Mouse (Mus musculus): ENCODE results near the gene Col27a1.

Gene Col27a1

DNA sequence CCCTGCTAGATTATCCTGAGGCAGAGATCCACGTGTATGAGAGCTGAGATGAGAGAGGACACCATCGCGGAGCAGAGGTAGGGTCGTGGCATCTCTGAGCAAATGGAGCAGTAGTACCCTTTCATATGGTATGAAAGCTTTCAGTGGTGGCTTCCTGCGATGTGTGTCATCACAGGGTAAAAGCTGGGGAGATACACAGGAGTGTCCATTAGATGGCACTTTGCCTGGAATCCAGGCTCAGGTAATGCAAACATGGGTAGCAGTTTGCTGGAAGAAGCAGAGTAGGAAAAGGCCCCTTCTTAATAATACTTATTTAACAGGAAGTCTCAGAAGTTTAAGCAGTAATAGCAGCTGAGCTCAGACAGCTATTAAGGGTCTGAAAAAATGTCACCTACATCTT lies 100.3 kb downstream of the Col27a1 start:
- DNase-seq, result no peak

DNA sequence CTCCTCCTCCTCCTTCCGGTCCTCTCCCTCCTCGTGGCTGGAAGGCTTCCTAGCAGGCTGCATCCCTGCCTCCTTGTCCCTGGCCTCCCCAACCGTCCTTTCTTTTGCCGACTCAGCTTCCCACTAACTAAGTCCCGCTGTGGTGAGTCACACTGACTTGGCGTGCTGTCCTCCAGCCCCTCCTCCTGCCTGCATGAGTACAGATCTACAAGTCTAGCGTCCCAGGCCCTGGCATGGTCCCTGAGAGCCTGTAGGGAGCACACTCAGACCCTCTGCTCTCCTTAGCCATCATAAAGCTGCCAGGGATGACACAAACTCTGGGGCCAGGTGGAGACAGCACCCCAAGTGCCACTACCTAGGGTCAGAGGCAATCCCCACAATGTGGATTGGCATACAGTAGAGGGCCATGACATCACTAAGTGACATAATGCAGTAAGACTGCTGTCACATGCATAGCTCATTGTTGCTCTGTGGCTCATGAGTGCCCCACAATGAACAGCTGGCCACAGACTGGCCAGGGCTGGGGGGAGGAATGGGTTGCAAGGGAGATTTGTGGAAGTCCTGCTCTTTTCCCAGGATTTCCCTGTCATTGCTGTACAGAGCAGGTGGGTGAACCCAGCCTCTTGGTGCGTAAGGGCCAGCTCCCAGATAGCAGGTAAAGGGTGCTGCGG lies 102.4 kb downstream of the Col27a1 start:
- DNase-seq, result no peak

DNA sequence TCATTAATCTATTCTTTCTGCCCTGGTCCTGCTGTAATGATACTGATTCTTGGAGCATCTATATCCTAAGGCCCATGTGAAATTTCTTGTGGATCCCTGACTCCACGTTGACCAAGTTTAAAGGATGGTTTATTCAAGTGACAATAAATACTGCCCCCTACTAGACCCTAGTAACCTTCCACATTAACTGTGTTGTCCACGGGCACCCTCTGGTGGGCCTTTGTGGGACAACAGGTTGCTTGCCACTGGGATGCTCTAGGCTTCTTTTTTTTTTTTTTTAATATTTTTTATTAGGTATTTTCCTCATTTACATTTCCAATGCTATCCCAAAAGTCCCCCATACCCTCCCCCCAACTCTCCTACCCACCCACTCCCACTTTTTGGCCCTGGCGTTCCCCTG lies 105.8 kb downstream of the Col27a1 start:
- peak; percentile 70 to 74 for DNase-seq

DNA sequence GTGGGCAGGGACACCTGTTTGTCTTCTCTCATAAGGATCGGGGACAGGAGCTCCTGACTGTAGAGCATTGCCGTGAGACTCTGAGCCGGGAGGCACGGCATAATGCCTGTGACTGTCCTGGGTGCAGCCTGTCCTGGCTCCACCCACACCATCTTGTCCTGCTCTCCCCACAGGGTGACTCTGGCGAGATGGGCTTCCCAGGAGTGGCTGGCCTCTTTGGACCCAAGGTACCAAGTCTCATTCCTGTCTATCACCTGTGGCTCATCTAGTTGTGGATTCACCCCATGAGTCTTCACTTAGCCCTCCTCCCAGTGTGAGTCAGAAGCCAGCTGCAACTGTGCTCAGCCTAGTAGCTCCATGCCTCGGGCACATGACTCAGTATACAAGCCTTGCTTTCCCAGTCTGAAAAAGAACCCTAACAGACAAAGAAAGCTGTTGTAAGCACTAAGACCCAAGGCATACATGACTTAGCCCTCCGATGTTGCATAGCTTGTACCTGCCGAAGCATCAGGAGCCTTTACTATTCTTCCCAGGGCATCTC lies 109.5 kb downstream of the Col27a1 start:
- no peak for DNase-seq

DNA sequence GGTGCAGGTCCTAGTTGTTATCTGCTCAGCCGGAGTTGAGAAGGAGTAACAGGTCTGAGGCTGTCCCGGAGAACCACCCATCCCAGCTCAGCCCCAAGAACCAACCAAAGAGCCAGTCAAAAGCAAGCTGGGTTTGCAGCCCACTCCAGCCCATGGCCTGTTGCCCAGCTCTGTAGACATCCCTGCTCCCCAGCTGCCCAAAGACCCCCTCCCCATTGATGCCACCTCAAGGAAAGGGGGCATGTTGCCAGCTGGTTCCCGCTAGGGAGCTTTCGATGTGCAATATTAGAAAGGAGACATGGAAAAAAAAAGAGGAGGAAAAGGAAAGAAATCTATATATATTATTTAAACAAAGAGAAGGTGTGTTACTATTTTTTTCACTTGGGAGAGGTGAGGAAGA lies 119.6 kb downstream of the Col27a1 start:
- DNase-seq, result no peak

DNA sequence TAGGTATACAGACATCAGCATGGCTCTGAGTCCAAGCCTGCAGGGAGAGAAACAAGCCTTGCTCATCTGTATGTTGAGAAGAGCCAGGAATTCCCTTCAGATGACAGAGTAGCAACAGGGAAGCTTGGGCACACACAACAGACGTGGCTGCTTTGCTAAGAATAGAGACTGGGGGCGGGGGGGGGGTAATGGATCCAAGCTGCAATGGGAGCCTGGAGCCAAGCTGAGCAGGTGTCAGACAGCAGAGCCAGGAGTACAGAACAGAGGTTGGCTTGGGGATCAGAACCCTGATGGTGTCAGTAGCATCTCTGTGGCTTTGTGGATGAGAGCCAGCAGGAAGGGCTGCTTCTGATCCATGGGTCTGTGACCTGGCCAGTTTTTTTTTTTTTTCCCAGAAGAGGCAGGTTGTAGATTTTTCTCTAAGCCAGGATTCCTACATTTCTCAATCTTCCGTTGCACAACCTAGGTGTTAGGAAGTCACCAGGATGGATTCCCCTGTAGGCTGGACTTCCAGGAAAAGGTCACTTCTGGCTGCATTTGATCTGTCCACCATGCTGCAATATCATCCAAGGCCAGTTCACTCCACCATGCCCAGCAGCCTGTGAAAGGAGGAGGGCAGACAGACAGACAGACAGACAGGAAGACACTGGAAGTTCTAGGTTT lies 124.7 kb downstream of the Col27a1 start:
- no peak for DNase-seq

DNA sequence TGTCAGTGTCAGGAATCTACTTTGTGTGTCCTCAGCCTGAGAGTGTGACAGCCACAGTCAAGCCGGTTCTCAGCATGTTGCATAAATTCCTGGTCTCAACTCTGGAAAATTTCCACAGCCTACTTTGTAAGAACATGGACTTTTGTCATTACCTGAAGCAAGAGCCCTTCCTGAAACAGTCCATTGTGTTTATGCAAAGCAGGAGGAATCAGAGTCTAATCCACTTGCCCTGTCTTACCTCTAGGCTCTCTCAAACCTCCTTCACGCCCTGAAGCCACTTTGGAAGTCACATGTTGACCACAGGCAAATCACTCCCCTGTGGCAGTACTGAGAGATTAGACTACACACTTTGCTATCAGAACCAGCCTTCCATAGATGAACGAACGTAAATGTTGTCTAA lies 128.7 kb downstream of the Col27a1 start:
- DNase-seq, result no peak

- no peak for DNase-seq
Measured at GRCm38 (mm10) chr4:63343608-63344007, 129.8 kb downstream of the Col27a1 start.

- DNase-seq, result no peak
Measured at GRCm38 (mm10) chr4:63344295-63344694, 130.5 kb downstream of the Col27a1 start, which contains the start of gene Orm1. Gene Orm1, plus strand, starts transcription at chr4:63344560.

- no peak for DNase-seq
Measured at GRCm38 (mm10) chr4:63345261-63345660, 131.5 kb downstream of the Col27a1 start.

GRCm38 (mm10) chr4:63346659-63347058 lies 132.9 kb downstream of the Col27a1 start:
- no peak for DNase-seq

- DNase-seq, result no peak
Measured at GRCm38 (mm10) chr4:63348524-63348923, 134.7 kb downstream of the Col27a1 start.

DNA sequence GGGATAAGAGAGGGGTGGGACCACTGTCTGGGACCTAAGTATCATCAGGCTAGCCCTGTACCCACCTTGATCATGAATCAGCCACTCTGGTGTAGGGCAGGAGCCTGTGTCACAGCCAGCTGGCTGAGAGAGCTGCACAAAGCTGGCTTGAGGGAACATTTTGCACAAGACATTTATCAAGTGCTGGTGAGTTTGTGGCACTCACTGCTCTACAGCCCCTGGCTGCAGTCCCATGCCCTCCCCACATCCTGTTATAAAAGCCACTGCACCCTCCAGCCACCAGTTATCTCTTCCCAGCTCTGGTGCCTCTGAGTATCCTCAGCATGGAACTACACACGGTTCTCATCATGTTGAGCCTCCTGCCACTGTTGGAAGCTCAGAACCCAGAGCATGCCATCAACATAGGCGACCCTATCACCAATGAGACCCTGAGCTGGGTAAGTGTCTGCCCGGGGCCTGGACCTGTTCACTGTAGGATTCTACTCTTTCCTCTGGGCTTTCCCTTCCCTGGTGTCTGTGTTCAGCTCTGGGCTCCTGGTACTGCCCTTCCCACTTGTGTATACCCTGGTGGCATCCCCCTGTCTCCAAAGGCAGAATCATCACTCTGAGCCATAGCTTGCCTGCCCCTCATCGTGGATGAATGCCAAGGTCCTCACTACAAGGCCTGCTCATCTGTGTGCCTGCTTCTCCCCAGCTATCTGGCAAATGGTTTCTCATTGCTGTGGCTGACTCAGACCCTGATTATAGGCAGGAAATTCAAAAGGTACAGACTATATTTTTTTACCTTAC lies 142.3 kb downstream of the Col27a1 start, which contains the start of gene Orm3:
Gene Orm3 (plus strand): TSS at position 286 of the 789 bp plus-strand sequence.
- DNase-seq, result no peak

DNA sequence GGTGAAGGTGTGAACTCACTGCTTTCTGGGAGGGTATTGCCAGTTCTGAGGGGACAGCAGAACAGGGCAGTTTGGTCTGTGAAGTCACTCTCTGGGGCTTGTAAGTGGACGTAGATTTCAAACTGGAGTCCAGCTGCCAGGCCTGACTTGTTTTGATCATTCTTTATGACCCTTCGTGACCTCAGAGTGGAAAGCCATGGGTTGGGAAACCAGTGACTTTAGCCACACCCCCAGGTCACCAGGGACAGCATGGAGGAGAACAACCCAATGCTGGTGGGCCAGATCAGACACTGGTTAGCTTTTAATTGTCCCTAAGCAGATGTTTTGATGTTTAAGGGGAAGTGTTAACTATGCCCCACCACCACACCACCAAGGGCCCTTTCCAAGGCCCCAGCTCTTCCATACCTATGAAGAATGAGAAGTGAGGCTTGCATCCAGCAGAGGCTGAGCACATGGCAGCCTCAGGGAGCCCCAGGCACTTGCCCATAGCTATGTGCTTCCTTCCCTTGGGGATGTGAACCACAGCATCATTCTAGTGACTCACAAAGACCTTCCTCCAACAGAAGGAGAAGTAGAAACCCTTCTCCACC lies 143.3 kb downstream of the Col27a1 start:
- no peak for DNase-seq

GRCm38 (mm10) chr4:63359861-63360260 lies 146.1 kb downstream of the Col27a1 start:
- DNase-seq, result no peak

GRCm38 (mm10) chr4:63362150-63362549 lies 148.3 kb downstream of the Col27a1 start, which contains the start of gene Orm2:
Gene Orm2, plus strand, starts transcription at chr4:63362449.
- no peak for DNase-seq

DNA sequence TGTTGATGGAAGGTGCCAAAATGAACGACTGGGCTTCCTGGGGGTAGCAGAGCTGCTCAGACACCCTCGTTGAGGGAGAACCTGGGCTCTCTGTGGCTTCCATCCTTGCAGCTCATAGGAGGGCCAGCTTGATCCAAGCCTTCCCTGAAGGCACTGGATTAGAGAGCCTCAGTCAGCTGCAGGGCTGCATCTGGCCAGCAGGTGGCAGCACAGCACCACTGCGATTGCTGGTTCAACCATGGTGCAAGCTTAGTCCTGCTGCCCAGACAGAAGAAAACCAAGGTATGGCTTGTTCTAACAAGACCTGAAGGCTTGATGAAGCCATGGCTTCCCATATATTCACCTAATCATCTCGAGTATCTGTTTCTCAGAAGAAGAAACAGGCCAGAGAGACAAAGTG lies 154.8 kb downstream of the Col27a1 start:
- peak; percentile 92 for DNase-seq

DNA sequence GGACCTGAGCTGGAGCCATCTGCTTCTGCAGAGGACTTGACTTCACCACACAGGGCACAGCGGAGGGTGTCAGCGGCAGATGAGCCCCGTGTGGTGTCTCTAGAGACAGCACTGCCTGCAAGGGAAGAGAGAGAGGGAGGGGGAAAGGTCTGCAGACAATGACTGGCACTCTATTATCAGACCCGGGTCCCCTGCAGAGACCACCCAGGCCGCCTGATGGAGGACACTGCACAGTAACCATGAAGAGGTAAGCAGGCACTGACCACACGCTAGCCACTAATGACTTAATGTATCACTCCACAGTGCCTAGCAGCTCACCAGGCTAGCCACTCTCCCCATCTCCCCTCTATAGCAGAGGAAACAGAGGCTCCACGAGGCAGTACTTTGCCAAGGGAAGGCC lies 157.1 kb downstream of the Col27a1 start:
- DNase-seq, result no peak

DNA sequence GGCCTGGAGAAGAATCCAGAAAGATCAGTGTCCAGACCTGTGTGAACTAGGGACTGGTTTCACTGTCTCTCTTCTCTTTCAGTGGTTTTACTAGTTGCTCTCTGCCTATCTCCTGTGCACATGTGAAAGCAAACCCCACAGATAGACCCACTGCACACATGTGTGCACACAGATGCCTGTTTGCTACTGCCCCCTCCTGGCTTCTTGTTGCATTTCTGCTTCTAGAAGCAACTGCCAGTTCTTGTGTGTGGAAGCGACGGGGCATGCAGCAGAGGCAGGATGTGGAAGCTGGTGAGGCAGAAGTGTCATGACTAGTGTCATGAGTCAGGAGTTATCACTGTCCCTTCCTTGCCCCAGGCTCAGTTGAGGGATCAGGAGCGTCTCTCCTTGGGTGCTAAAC lies 158.1 kb downstream of the Col27a1 start:
- peak; percentile 75 to 78 for DNase-seq

- DNase-seq, result no peak
Measured at GRCm38 (mm10) chr4:63373404-63373803, 159.6 kb downstream of the Col27a1 start.

DNA sequence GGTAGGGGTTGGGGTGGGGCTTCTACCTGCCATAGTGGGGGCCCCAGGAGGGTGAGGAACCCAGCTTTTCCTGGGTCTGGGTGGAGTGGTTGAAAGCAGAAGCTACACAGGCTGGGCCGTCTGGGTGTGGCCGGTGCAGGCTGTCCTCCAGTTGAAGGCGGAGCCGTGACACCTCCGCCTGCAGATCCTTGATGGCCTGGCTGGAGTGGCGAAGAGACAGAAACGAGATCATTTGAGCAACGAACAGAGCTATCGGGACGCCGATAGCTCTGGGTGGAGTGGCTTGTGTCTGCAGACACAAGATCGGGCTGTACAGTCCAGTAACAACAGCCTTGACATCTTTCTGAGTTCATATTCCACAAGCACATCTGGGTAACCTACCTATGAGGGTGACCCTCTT lies 160.5 kb downstream of the Col27a1 start:
- DNase-seq, result no peak

DNA sequence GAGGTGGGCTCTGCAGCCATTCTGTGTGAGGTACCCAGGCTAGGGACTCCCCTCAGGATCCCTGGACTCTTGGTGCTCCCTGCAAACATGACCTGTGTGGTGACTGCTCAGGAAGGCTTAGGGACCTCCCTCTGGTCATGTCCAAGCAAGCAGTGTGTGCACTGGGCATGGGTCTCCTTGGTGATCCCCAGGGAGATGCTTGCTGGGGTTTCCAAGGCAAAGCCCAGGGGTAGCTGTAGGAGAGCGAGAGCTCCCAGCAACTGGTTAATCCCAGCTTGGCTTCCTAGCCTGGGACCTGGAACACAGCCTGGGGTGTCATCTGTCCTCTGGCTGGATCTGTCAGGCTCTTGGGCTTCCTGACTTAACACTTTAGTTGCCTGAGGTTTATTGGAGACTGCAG lies 161.6 kb downstream of the Col27a1 start:
- DNase-seq, result no peak

- no peak for DNase-seq
Measured at GRCm38 (mm10) chr4:63377483-63377882, 163.7 kb downstream of the Col27a1 start.
